Mouse (Mus musculus) left cerebral cortex, postnatal 25 days (tissue): ENCODE results near the gene Tril. TPM values are rescaled to one million over a fixed set of nuclear protein-coding genes. Genes with fewer than 3 reads are reported as not detected.

Source experiments
- DNase-seq, 2 experiments: peaks; one replicate each; pipeline ENCODE4 v3.0.0; 2022; ENCODE audit warnings: low spot score in 2 of 2, mixed read lengths in 1 of 2
- intact Hi-C: fragments of 180-260 bp; cut with DNase I; formaldehyde crosslinking; loops from one replicate; pipeline ENCODE4 v1.15.1; 2025
- total RNA-seq, 2 experiments: library from RNA; stranded (reverse); gene quantifications; 2 replicates each; pipeline ENCODE4 v1.2.3; 2021

The Tril gene
- total RNA-seq, 2 experiments from 2014 or later, result 32.1 to 34.4 TPM

- DNase-seq, result peak in 1 of 2 experiments; percentile 19
- intact Hi-C loops, result no loop called here
Measured at GRCm38 (mm10) chr6:53766243-53766915, 54.3 kb downstream of the Tril start.

- intact Hi-C loops, result no loop called here
- DNase-seq, result no peak
Measured at GRCm38 (mm10) chr6:53765731-53766130, 54.9 kb downstream of the Tril start.

Other genes with a start within 250 kb of the Tril start
- not detected for gene Cpvl, start 157.8 kb upstream of the Tril start, total RNA-seq
- gene Chn2, start 218.7 kb upstream of the Tril start, total RNA-seq, result 10 to 100 TPM; 38.8 to 42.7 TPM